Mouse (Mus musculus): ENCODE data around the gene Szt2. TPM values are rescaled to one million over a fixed set of nuclear protein-coding genes. Genes with fewer than 3 reads are reported as not detected.
A peak's percentile ranks its signal among the peaks of the same experiment; 100 is the strongest.

Szt2 gene
- polyA plus RNA-seq, 1 experiment from 2014 or later, result 13.6 TPM

GRCm38 (mm10) chr4:118427768-118428451 is 18.8 kb upstream of the Szt2 start, which contains the start of gene Elovl1:
Elovl1 (plus strand) TSS chr4:118428093.
- no peaks in the 10 kb centered on the region for H3K27me3 ChIP-seq
- H3K9ac ChIP-seq, result peak within 1 kb of the TSS; percentile 58
- under 1% methylated on average over 23 of the region's 31 CpGs for WGBS
- peak within 1 kb of the TSS; percentile 79 for H3K4me2 ChIP-seq (replicated peaks)
- peaks cover 27% of the 10 kb centered on the region for H3K36me3 ChIP-seq
- peak within 1 kb of the TSS; percentile 52 for H3K4me3 ChIP-seq
- H3K4me1 ChIP-seq, result peaks cover 28% of the 10 kb centered on the region
- peak within 1 kb of the TSS; percentile 56 for H3K27ac ChIP-seq
- ATAC-seq (ENCODE audit: low FRiP score), result peak; percentile 96
- H3K9me3 ChIP-seq (replicated peaks), result no peaks in the 10 kb centered on the region

- H3K9me3 ChIP-seq (replicated peaks), result no peaks in the 10 kb centered on the region
- H3K4me2 ChIP-seq (replicated peaks), result peak overlapping the region; percentile 79
- peaks cover 26% of the 10 kb centered on the region for H3K36me3 ChIP-seq
- H3K9ac ChIP-seq, result peak overlapping the region; percentile 58
- WGBS, result 7% methylated on average over 5 of the region's 5 CpGs
- H3K27me3 ChIP-seq, result no peaks in the 10 kb centered on the region
- H3K4me3 ChIP-seq, result peak overlapping the region; percentile 52
- peak overlapping the region; percentile 56; the same call in 1 of the 2 replicates for H3K27ac ChIP-seq
- H3K4me1 ChIP-seq, result peaks cover 28% of the 10 kb centered on the region
- ATAC-seq (ENCODE audit: low FRiP score), result no peak
These were observed 18.3 kb upstream of the Szt2 start for GRCm38 (mm10) chr4:118427415-118427767.

- Histone ChIP-seq H3K4me2 (replicated peaks) (no peak overlapping the region), H3K4me3 (no peak overlapping the region), H3K36me3 (peaks cover 26% of the 10 kb centered on the region), H3K4me1 (peaks cover 28% of the 10 kb centered on the region), H3K27ac (no peak overlapping the region), H3K27me3 (no peaks in the 10 kb centered on the region), H3K9ac (peak overlapping the region; percentile 18; the same call in 1 of the 2 replicates), H3K9me3 (replicated peaks) (no peaks in the 10 kb centered on the region)
- WGBS, result 96% methylated on average over 1 of the region's 1 CpGs
- no peak for ATAC-seq (ENCODE audit: low FRiP score)
These were observed 16.3 kb upstream of the Szt2 start for GRCm38 (mm10) chr4:118425374-118425773.

GRCm38 (mm10) chr4:118424541-118425160 is 15.6 kb upstream of the Szt2 start:
- Histone ChIP-seq H3K9me3 (replicated peaks) (no peaks in the 10 kb centered on the region), H3K4me3 (no peak overlapping the region), H3K27me3 (no peaks in the 10 kb centered on the region), H3K27ac (no peak overlapping the region), H3K36me3 (peaks cover 31% of the 10 kb centered on the region), H3K9ac (no peak overlapping the region), H3K4me2 (replicated peaks) (no peak overlapping the region), H3K4me1 (peaks cover 26% of the 10 kb centered on the region)
- no peak for ATAC-seq (ENCODE audit: low FRiP score)
- 88% methylated on average over 4 of the region's 4 CpGs for WGBS

- ATAC-seq (ENCODE audit: low FRiP score), result no peak
- H3K9ac ChIP-seq, result no peak overlapping the region
- WGBS, result 90% methylated on average over 3 of the region's 3 CpGs
- no peak overlapping the region for H3K4me3 ChIP-seq
- peaks cover 58% of the 10 kb centered on the region for H3K36me3 ChIP-seq
- no peaks in the 10 kb centered on the region for H3K4me1 ChIP-seq
- no peak overlapping the region for H3K27ac ChIP-seq
- H3K9me3 ChIP-seq (replicated peaks), result no peaks in the 10 kb centered on the region
- H3K4me2 ChIP-seq (replicated peaks), result no peak overlapping the region
- H3K27me3 ChIP-seq, result no peaks in the 10 kb centered on the region
These were observed 12.3 kb upstream of the Szt2 start for GRCm38 (mm10) chr4:118421384-118421783.

- Histone ChIP-seq H3K4me3 (no peak overlapping the region), H3K27ac (peak overlapping the region; percentile 23), H3K27me3 (no peaks in the 10 kb centered on the region), H3K4me1 (no peaks in the 10 kb centered on the region), H3K9me3 (replicated peaks) (no peaks in the 10 kb centered on the region), H3K36me3 (peaks cover 96% of the 10 kb centered on the region), H3K9ac (no peak overlapping the region), H3K4me2 (replicated peaks) (no peak overlapping the region)
- 86% methylated on average over 13 of the region's 13 CpGs for WGBS
- no peak for ATAC-seq (ENCODE audit: low FRiP score)
These were observed 8.2 kb upstream of the Szt2 start for GRCm38 (mm10) chr4:118417112-118417797.

GRCm38 (mm10) chr4:118416329-118416728 is 7.3 kb upstream of the Szt2 start:
- H3K36me3 ChIP-seq, result peaks cover 97% of the 10 kb centered on the region
- WGBS, result 95% methylated on average over 5 of the region's 5 CpGs
- no peak overlapping the region for H3K27ac ChIP-seq

GRCm38 (mm10) chr4:118415779-118416178 is 6.7 kb upstream of the Szt2 start:
- Histone ChIP-seq H3K4me2 (replicated peaks) (no peak overlapping the region), H3K27me3 (no peaks in the 10 kb centered on the region), H3K4me3 (no peak overlapping the region), H3K27ac (no peak overlapping the region), H3K9ac (no peak overlapping the region), H3K9me3 (replicated peaks) (no peaks in the 10 kb centered on the region), H3K4me1 (no peaks in the 10 kb centered on the region), H3K36me3 (peaks cover 95% of the 10 kb centered on the region)
- ATAC-seq (ENCODE audit: low FRiP score), result no peak
- 92% methylated on average over 2 of the region's 2 CpGs for WGBS

More at GRCm38 (mm10) chr4:118416329-118416728, 7.3 kb upstream of the Szt2 start:
- Histone ChIP-seq H3K9ac (no peak overlapping the region), H3K9me3 (replicated peaks) (no peaks in the 10 kb centered on the region), H3K4me2 (replicated peaks) (no peak overlapping the region), H3K27me3 (no peaks in the 10 kb centered on the region), H3K4me3 (no peak overlapping the region), H3K4me1 (no peaks in the 10 kb centered on the region)
- ATAC-seq (ENCODE audit: low FRiP score), result no peak

- peaks cover 74% of the 10 kb centered on the region for H3K36me3 ChIP-seq
These were observed 4.5 kb upstream of the Szt2 start for GRCm38 (mm10) chr4:118413553-118413952.

GRCm38 (mm10) chr4:118410871-118411270 is 1.8 kb upstream of the Szt2 start:
- no peaks in the 10 kb centered on the region for H3K27me3 ChIP-seq
- no peak for ATAC-seq (ENCODE audit: low FRiP score)
- H3K9ac ChIP-seq, result no peak overlapping the region
- peaks cover 23% of the 10 kb centered on the region for H3K4me1 ChIP-seq
- H3K4me3 ChIP-seq, result no peak overlapping the region
- H3K27ac ChIP-seq, result no peak overlapping the region
- peaks cover 53% of the 10 kb centered on the region for H3K36me3 ChIP-seq
- no peak overlapping the region for H3K4me2 ChIP-seq (replicated peaks)
- 90% methylated on average over 5 of the region's 5 CpGs for WGBS
- no peaks in the 10 kb centered on the region for H3K9me3 ChIP-seq (replicated peaks)

More at GRCm38 (mm10) chr4:118413553-118413952, 4.5 kb upstream of the Szt2 start:
- H3K4me1 ChIP-seq, result peaks cover 11% of the 10 kb centered on the region
- ATAC-seq (ENCODE audit: low FRiP score), result no peak
- no peak overlapping the region for H3K9ac ChIP-seq
- no peaks in the 10 kb centered on the region for H3K27me3 ChIP-seq
- H3K4me2 ChIP-seq (replicated peaks), result no peak overlapping the region
- H3K9me3 ChIP-seq (replicated peaks), result no peaks in the 10 kb centered on the region
- 91% methylated on average over 5 of the region's 5 CpGs for WGBS
- H3K4me3 ChIP-seq, result no peak overlapping the region
- H3K27ac ChIP-seq, result no peak overlapping the region

GRCm38 (mm10) chr4:118402701-118403100 is 6.4 kb downstream of the Szt2 start:
- H3K9me3 ChIP-seq (replicated peaks), result no peaks in the 10 kb centered on the region
- 92% methylated on average over 12 of the region's 12 CpGs for WGBS
- ATAC-seq (ENCODE audit: low FRiP score), result no peak
- no peaks in the 10 kb centered on the region for H3K27me3 ChIP-seq
- no peak overlapping the region for H3K27ac ChIP-seq
- H3K9ac ChIP-seq, result no peak overlapping the region
- H3K4me3 ChIP-seq, result no peak overlapping the region
- peaks cover 4% of the 10 kb centered on the region for H3K4me1 ChIP-seq
- H3K36me3 ChIP-seq, result peaks cover 74% of the 10 kb centered on the region
- no peak overlapping the region for H3K4me2 ChIP-seq (replicated peaks)

GRCm38 (mm10) chr4:118401918-118402317 is 7.2 kb downstream of the Szt2 start:
- H3K36me3 ChIP-seq, result peaks cover 81% of the 10 kb centered on the region
- no peak overlapping the region for H3K9ac ChIP-seq
- no peaks in the 10 kb centered on the region for H3K9me3 ChIP-seq (replicated peaks)
- H3K4me2 ChIP-seq (replicated peaks), result no peak overlapping the region
- no peak overlapping the region for H3K4me3 ChIP-seq
- no peak for ATAC-seq (ENCODE audit: low FRiP score)
- no peaks in the 10 kb centered on the region for H3K4me1 ChIP-seq
- no peak overlapping the region for H3K27ac ChIP-seq
- WGBS, result 98% methylated on average over 5 of the region's 5 CpGs
- no peaks in the 10 kb centered on the region for H3K27me3 ChIP-seq

Measured in hindbrain, embryonic 12.5 days (tissue).